ENCODE assay signal across 11 mouse cellular contexts in the genomic region with DNA sequence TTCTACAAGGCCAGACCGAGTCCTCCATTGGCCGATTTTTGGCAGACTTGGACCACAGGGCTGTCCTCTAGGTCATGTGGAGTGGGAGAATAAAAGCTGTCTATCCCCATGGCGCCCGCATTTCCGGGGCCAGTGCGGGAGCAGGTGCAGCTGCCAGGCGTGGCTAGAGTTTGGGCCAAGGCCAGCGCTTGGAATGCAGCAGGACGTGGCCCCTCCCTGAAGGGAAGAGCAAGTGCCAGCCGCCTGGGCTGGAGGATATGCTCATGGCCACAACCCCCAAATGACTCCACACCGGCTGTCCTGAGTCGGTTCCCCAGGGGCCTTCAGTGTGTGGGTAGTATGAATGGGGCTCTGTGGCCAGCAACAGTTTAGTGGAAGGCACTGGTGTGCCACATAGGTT. TPM values are rescaled to one million over a fixed set of nuclear protein-coding genes. Genes with fewer than 3 reads are reported as not detected.
DNase-seq lines count a peak whose midpoint lies in the region; ATAC-seq and TF ChIP-seq lines count a peak whose summit lies in the region.
"Had no signal": no experiment of that assay in that cellular context is flagged by ENCODE, and none has a peak within 500 bp of the region (broad histone marks: within the 10 kb centered on the region; RNA-seq: fewer than 3 reads in every experiment).

No protein-coding gene starts in this region.

- no peak for TF ChIP-seq POLR2A in lung, adult 2 months (IDR thresholded peaks at IDR 0.05; ENCODE audit: borderline replicate concordance, extremely low read depth, low read depth, low read length)

- H3K36me3 ChIP-seq in kidney, embryonic 14.5 days (ENCODE audit: control insufficient read depth, insufficient read depth, low read length): no peaks in the 10 kb centered on the region
- H3K36me3 ChIP-seq in forebrain, embryonic 13.5 days (ENCODE audit: poor library complexity, severe bottlenecking): no peaks in the 10 kb centered on the region

- peak; percentile 58 for DNase-seq in kidney, adult 11 months
- peak; percentile 87 for DNase-seq in Muller cell, postnatal 12 days (ENCODE audit: inconsistent ontology term)
- peak; percentile 79 to 83 for DNase-seq in adrenal gland, postnatal 36 days
- DNase-seq in lung, adult 2 months: peak; percentile 39
- DNase-seq in layer of hippocampus, postnatal 14 days (ENCODE audit: low spot score in 2 of 2): no peak
- no peak for DNase-seq in embryo, embryonic 11 days

- H3K9ac ChIP-seq in kidney, embryonic 14.5 days (ENCODE audit: low read depth, low read length): no peak overlapping the region
- no peak overlapping the region for H3K9ac ChIP-seq in forebrain, embryonic 13.5 days

- 0 out of 2 replicates have a peak, but pooled peaks cover 4% of the 10 kb centered on the region for H3K4me1 ChIP-seq in kidney, embryonic 14.5 days (ENCODE audit: control insufficient read depth, insufficient read depth, low read length)
- H3K4me1 ChIP-seq in lung, adult 2 months (ENCODE audit: control insufficient read depth, insufficient read depth, low read length): 0 out of 2 replicates have a peak, but pooled peaks cover 2% of the 10 kb centered on the region
- H3K4me1 ChIP-seq in forebrain, embryonic 13.5 days: peaks cover 27% of the 10 kb centered on the region

- H3K27ac ChIP-seq in kidney, embryonic 14.5 days (ENCODE audit: low read depth, low read length): no peak overlapping the region
- no peak overlapping the region for H3K27ac ChIP-seq in forebrain, embryonic 13.5 days
- H3K27ac ChIP-seq: kidney, postnatal 0 days had no signal

- no peaks in the 10 kb centered on the region for H3K9me3 ChIP-seq in kidney, embryonic 14.5 days (ENCODE audit: control insufficient read depth, low read length)
- no peaks in the 10 kb centered on the region for H3K9me3 ChIP-seq in forebrain, embryonic 13.5 days (replicated peaks)

- peaks cover 27% of the 10 kb centered on the region for H3K27me3 ChIP-seq in kidney, embryonic 14.5 days (ENCODE audit: control insufficient read depth, insufficient read depth, low read length)
- H3K27me3 ChIP-seq in forebrain, embryonic 13.5 days: peaks cover 42% of the 10 kb centered on the region

- no peak overlapping the region for H3K4me3 ChIP-seq in kidney, embryonic 14.5 days (ENCODE audit: low read length)
- no peak overlapping the region for H3K4me3 ChIP-seq in lung, adult 2 months (replicated peaks; ENCODE audit: extremely low read depth, low read depth, low read length)
- H3K4me3 ChIP-seq in forebrain, embryonic 13.5 days: no peak overlapping the region

- no peak for ATAC-seq in kidney, embryonic 14.5 days (ENCODE audit: low FRiP score, low TSS enrichment)
- no peak for ATAC-seq in forebrain, embryonic 13.5 days

- H3K4me2 ChIP-seq in kidney, embryonic 14.5 days (replicated peaks; ENCODE audit: low read depth, low read length): no peak overlapping the region
- no peak overlapping the region for H3K4me2 ChIP-seq in forebrain, embryonic 13.5 days

- 78% methylated on average over 12 of the region's 12 CpGs for WGBS in kidney, embryonic 14.5 days
- WGBS in lung, adult 2 months: 33% methylated on average over 12 of the region's 12 CpGs
- 77% methylated on average over 12 of the region's 12 CpGs for WGBS in forebrain, embryonic 13.5 days

- no peak for TF ChIP-seq CTCF in lung, adult 2 months (IDR thresholded peaks at IDR 0.05; ENCODE audit: insufficient read depth, low read length)

RNA-seq across cellular contexts. Expression of a gene that starts 1.5 kb away (rescaled TPM):
- polyA plus RNA-seq in kidney, embryonic 14.5 days (2014; fragmentation: Nextera tagmentation; extraction: Ambion mirVana): 0.35 and 0.37 TPM in 2 replicates
- 10 to 100 TPM; 10.6 to 20.9 TPM for total RNA-seq in adrenal gland, postnatal 36 days (2021)
- 1.9 and 2.3 TPM in 2 replicates for polyA plus RNA-seq in lung, adult 2 months (2012; rRNA removed)
- total RNA-seq in layer of hippocampus, postnatal 14 days (2021): 10 to 100 TPM; 20.1 to 25.0 TPM
- 1.9 and 2.6 TPM in 2 replicates for polyA plus RNA-seq in forebrain, embryonic 13.5 days (2015; fragmentation: Nextera tagmentation; extraction: Ambion mirVana)
- total RNA-seq: common myeloid progenitor, adult 5-6 weeks; neutrophil, adult 5-6 weeks had no signal

RNA-seq across cellular contexts. Expression of a gene that starts 13.8 kb away (rescaled TPM):
- polyA plus RNA-seq in kidney, embryonic 14.5 days (2014; fragmentation: Nextera tagmentation; extraction: Ambion mirVana): 0.76 and 0.96 TPM in 2 replicates
- total RNA-seq in adrenal gland, postnatal 36 days (2021): 1 to 10 TPM in 1 of 2 experiments, under 1 TPM in 1; 0.96 to 1.2 TPM
- polyA plus RNA-seq in lung, adult 2 months (2012; rRNA removed): 12.9 and 19.5 TPM in 2 replicates
- 1 to 10 TPM in 1 of 2 experiments, under 1 TPM in 1; 0.81 to 1.5 TPM for total RNA-seq in layer of hippocampus, postnatal 14 days (2021)
- 0.57 and 0.72 TPM in 2 replicates for polyA plus RNA-seq in forebrain, embryonic 13.5 days (2015; fragmentation: Nextera tagmentation; extraction: Ambion mirVana)
- total RNA-seq: neutrophil, adult 5-6 weeks had no signal

RNA-seq across cellular contexts. Expression of a gene that starts 50.5 kb away (rescaled TPM):
- 134 and 160 TPM in 2 replicates for polyA plus RNA-seq in kidney, embryonic 14.5 days (2014; fragmentation: Nextera tagmentation; extraction: Ambion mirVana)
- total RNA-seq in adrenal gland, postnatal 36 days (2021): 100 to 1,000 TPM; 110 to 120 TPM
- polyA plus RNA-seq in lung, adult 2 months (2012; rRNA removed): 41.6 and 59.7 TPM in 2 replicates
- total RNA-seq in layer of hippocampus, postnatal 14 days (2021): 100 to 1,000 TPM; 129 to 130 TPM
- 95.2 and 104 TPM in 2 replicates for polyA plus RNA-seq in forebrain, embryonic 13.5 days (2015; fragmentation: Nextera tagmentation; extraction: Ambion mirVana)

Comparison
In these comparisons a context has a peak if more than half of its experiments do, and no peak if none do; other contexts are left out.
1. DNase-seq: peak in kidney, adult 11 months (single experiment), Muller cell, postnatal 12 days (single experiment), adrenal gland, postnatal 36 days (2 of 2) and lung, adult 2 months (single experiment); none in layer of hippocampus, postnatal 14 days (0 of 2) and embryo, embryonic 11 days (single experiment).